Mouse (Mus musculus): ENCODE results near the gene Igsf21. TPM values are rescaled to one million over a fixed set of nuclear protein-coding genes. Genes with fewer than 3 reads are reported as not detected.

Igsf21 gene
- polyA plus RNA-seq, 1 experiment from 2014 or later, result 8.1 TPM

- no peaks in the 10 kb centered on the region; the same call in 1 of the 2 replicates for H3K4me1 ChIP-seq (replicated peaks; ENCODE audit: control insufficient read depth, insufficient read depth, low read length)
- no peaks in the 10 kb centered on the region for H3K27me3 ChIP-seq (ENCODE audit: control insufficient read depth, insufficient read depth, low read length)
- ATAC-seq (ENCODE audit: low FRiP score) (no peak), DNase-seq (ENCODE audit: low spot score) (no peak)
- no peak overlapping the region for H3K9ac ChIP-seq (ENCODE audit: low read depth, low read length)
- no peak overlapping the region for H3K4me3 ChIP-seq (ENCODE audit: low read depth, low read length)
- no peak overlapping the region for H3K27ac ChIP-seq (ENCODE audit: low read depth, low read length)
- H3K4me2 ChIP-seq (replicated peaks; ENCODE audit: low read depth, low read length), result no peak overlapping the region
- WGBS, result 82% methylated on average over 8 of the region's 8 CpGs
- H3K36me3 ChIP-seq (ENCODE audit: control insufficient read depth, insufficient read depth, low read length), result no peaks in the 10 kb centered on the region
- H3K9me3 ChIP-seq (ENCODE audit: control insufficient read depth, low read length), result no peaks in the 10 kb centered on the region
Measured at GRCm38 (mm10) chr4:140149706-140150105, 96.9 kb downstream of the Igsf21 start.

- no peak overlapping the region for H3K4me2 ChIP-seq (replicated peaks; ENCODE audit: low read depth, low read length)
- no peaks in the 10 kb centered on the region for H3K9me3 ChIP-seq (ENCODE audit: control insufficient read depth, low read length)
- no peaks in the 10 kb centered on the region for H3K4me1 ChIP-seq (replicated peaks; ENCODE audit: control insufficient read depth, insufficient read depth, low read length)
- no peaks in the 10 kb centered on the region for H3K27me3 ChIP-seq (ENCODE audit: control insufficient read depth, insufficient read depth, low read length)
- DNase-seq (ENCODE audit: low spot score) (no peak), ATAC-seq (ENCODE audit: low FRiP score) (no peak)
- WGBS, result 81% methylated on average over 20 of the region's 20 CpGs
- H3K36me3 ChIP-seq (ENCODE audit: control insufficient read depth, insufficient read depth, low read length), result no peaks in the 10 kb centered on the region
- no peak overlapping the region for H3K4me3 ChIP-seq (ENCODE audit: low read depth, low read length)
- no peak overlapping the region for H3K27ac ChIP-seq (ENCODE audit: low read depth, low read length)
- no peak overlapping the region for H3K9ac ChIP-seq (ENCODE audit: low read depth, low read length)
Measured at GRCm38 (mm10) chr4:140147857-140148695, 98.5 kb downstream of the Igsf21 start.

- no peaks in the 10 kb centered on the region for H3K4me1 ChIP-seq (replicated peaks; ENCODE audit: control insufficient read depth, insufficient read depth, low read length)
- no peak overlapping the region for H3K9ac ChIP-seq (ENCODE audit: low read depth, low read length)
- no peaks in the 10 kb centered on the region for H3K27me3 ChIP-seq (ENCODE audit: control insufficient read depth, insufficient read depth, low read length)
- WGBS, result 84% methylated on average over 15 of the region's 15 CpGs
- no peaks in the 10 kb centered on the region for H3K9me3 ChIP-seq (ENCODE audit: control insufficient read depth, low read length)
- H3K36me3 ChIP-seq (ENCODE audit: control insufficient read depth, insufficient read depth, low read length), result no peaks in the 10 kb centered on the region
- H3K27ac ChIP-seq (ENCODE audit: low read depth, low read length), result no peak overlapping the region
- H3K4me3 ChIP-seq (ENCODE audit: low read depth, low read length), result no peak overlapping the region
- DNase-seq (ENCODE audit: low spot score) (no peak), ATAC-seq (ENCODE audit: low FRiP score) (no peak)
- H3K4me2 ChIP-seq (replicated peaks; ENCODE audit: low read depth, low read length), result no peak overlapping the region
Measured at GRCm38 (mm10) chr4:140147079-140147840, 99.3 kb downstream of the Igsf21 start.

GRCm38 (mm10) chr4:140143884-140144525 is 102.6 kb downstream of the Igsf21 start:
- Histone ChIP-seq H3K4me2 (replicated peaks; ENCODE audit: low read depth, low read length) (no peak overlapping the region), H3K4me3 (ENCODE audit: low read depth, low read length) (no peak overlapping the region), H3K27ac (ENCODE audit: low read depth, low read length) (no peak overlapping the region), H3K27me3 (ENCODE audit: control insufficient read depth, insufficient read depth, low read length) (no peaks in the 10 kb centered on the region), H3K4me1 (replicated peaks; ENCODE audit: control insufficient read depth, insufficient read depth, low read length) (no peaks in the 10 kb centered on the region), H3K36me3 (ENCODE audit: control insufficient read depth, insufficient read depth, low read length) (no peaks in the 10 kb centered on the region), H3K9me3 (ENCODE audit: control insufficient read depth, low read length) (no peaks in the 10 kb centered on the region), H3K9ac (ENCODE audit: low read depth, low read length) (no peak overlapping the region)
- ATAC-seq (ENCODE audit: low FRiP score), result no peak
- no peak for DNase-seq (ENCODE audit: low spot score)
- WGBS, result 84% methylated on average over 10 of the region's 10 CpGs

GRCm38 (mm10) chr4:140143178-140143577 is 103.4 kb downstream of the Igsf21 start:
- no peaks in the 10 kb centered on the region for H3K4me1 ChIP-seq (replicated peaks; ENCODE audit: control insufficient read depth, insufficient read depth, low read length)

GRCm38 (mm10) chr4:140140485-140140884 is 106.1 kb downstream of the Igsf21 start:
- no peaks in the 10 kb centered on the region for H3K36me3 ChIP-seq (ENCODE audit: control insufficient read depth, insufficient read depth, low read length)
- WGBS, result 74% methylated on average over 9 of the region's 9 CpGs
- ATAC-seq (ENCODE audit: low FRiP score) (no peak), DNase-seq (ENCODE audit: low spot score) (peak; percentile 48)
- H3K27me3 ChIP-seq (ENCODE audit: control insufficient read depth, insufficient read depth, low read length), result no peaks in the 10 kb centered on the region
- H3K4me1 ChIP-seq (replicated peaks; ENCODE audit: control insufficient read depth, insufficient read depth, low read length), result no peaks in the 10 kb centered on the region
- no peaks in the 10 kb centered on the region for H3K9me3 ChIP-seq (ENCODE audit: control insufficient read depth, low read length)
- H3K4me3 ChIP-seq (ENCODE audit: low read depth, low read length), result no peak overlapping the region
- no peak overlapping the region for H3K27ac ChIP-seq (ENCODE audit: low read depth, low read length)
- H3K9ac ChIP-seq (ENCODE audit: low read depth, low read length), result no peak overlapping the region
- no peak overlapping the region for H3K4me2 ChIP-seq (replicated peaks; ENCODE audit: low read depth, low read length)

More at GRCm38 (mm10) chr4:140143178-140143577, 103.4 kb downstream of the Igsf21 start:
- H3K27ac ChIP-seq (ENCODE audit: low read depth, low read length), result no peak overlapping the region
- H3K9me3 ChIP-seq (ENCODE audit: control insufficient read depth, low read length), result no peaks in the 10 kb centered on the region
- H3K9ac ChIP-seq (ENCODE audit: low read depth, low read length), result no peak overlapping the region
- DNase-seq (ENCODE audit: low spot score) (no peak), ATAC-seq (ENCODE audit: low FRiP score) (no peak)
- no peak overlapping the region for H3K4me3 ChIP-seq (ENCODE audit: low read depth, low read length)
- no peak overlapping the region for H3K4me2 ChIP-seq (replicated peaks; ENCODE audit: low read depth, low read length)
- 94% methylated on average over 6 of the region's 6 CpGs for WGBS
- no peaks in the 10 kb centered on the region for H3K36me3 ChIP-seq (ENCODE audit: control insufficient read depth, insufficient read depth, low read length)
- no peaks in the 10 kb centered on the region for H3K27me3 ChIP-seq (ENCODE audit: control insufficient read depth, insufficient read depth, low read length)

- Histone ChIP-seq H3K27me3 (ENCODE audit: control insufficient read depth, insufficient read depth, low read length) (no peaks in the 10 kb centered on the region), H3K4me2 (replicated peaks; ENCODE audit: low read depth, low read length) (no peak overlapping the region), H3K9me3 (ENCODE audit: control insufficient read depth, low read length) (no peaks in the 10 kb centered on the region), H3K36me3 (ENCODE audit: control insufficient read depth, insufficient read depth, low read length) (no peaks in the 10 kb centered on the region), H3K9ac (ENCODE audit: low read depth, low read length) (no peak overlapping the region), H3K4me1 (replicated peaks; ENCODE audit: control insufficient read depth, insufficient read depth, low read length) (no peaks in the 10 kb centered on the region), H3K27ac (ENCODE audit: low read depth, low read length) (no peak overlapping the region), H3K4me3 (ENCODE audit: low read depth, low read length) (no peak overlapping the region)
- ATAC-seq (ENCODE audit: low FRiP score), result no peak
- no peak for DNase-seq (ENCODE audit: low spot score)
- 63% methylated on average over 5 of the region's 5 CpGs for WGBS
Measured at GRCm38 (mm10) chr4:140138846-140139245, 107.7 kb downstream of the Igsf21 start.

GRCm38 (mm10) chr4:140131625-140132321 is 114.8 kb downstream of the Igsf21 start:
- no peak for DNase-seq (ENCODE audit: low spot score)
- no peak overlapping the region for H3K27ac ChIP-seq (ENCODE audit: low read depth, low read length)
- no peaks in the 10 kb centered on the region; the same call in 1 of the 2 replicates for H3K27me3 ChIP-seq (ENCODE audit: control insufficient read depth, insufficient read depth, low read length)
- no peak for ATAC-seq (ENCODE audit: low FRiP score)
- no peak overlapping the region for H3K4me3 ChIP-seq (ENCODE audit: low read depth, low read length)
- 18% methylated on average over 9 of the region's 9 CpGs for WGBS
- no peaks in the 10 kb centered on the region for H3K9me3 ChIP-seq (ENCODE audit: control insufficient read depth, low read length)
- H3K36me3 ChIP-seq (ENCODE audit: control insufficient read depth, insufficient read depth, low read length), result no peaks in the 10 kb centered on the region
- H3K4me2 ChIP-seq (replicated peaks; ENCODE audit: low read depth, low read length), result no peak overlapping the region
- no peak overlapping the region for H3K9ac ChIP-seq (ENCODE audit: low read depth, low read length)
- H3K4me1 ChIP-seq (replicated peaks; ENCODE audit: control insufficient read depth, insufficient read depth, low read length), result 0 out of 2 replicates have a peak, but pooled peaks cover 11% of the 10 kb centered on the region
